ENCODE assay signal across 8 mouse cellular contexts in the genomic region with DNA sequence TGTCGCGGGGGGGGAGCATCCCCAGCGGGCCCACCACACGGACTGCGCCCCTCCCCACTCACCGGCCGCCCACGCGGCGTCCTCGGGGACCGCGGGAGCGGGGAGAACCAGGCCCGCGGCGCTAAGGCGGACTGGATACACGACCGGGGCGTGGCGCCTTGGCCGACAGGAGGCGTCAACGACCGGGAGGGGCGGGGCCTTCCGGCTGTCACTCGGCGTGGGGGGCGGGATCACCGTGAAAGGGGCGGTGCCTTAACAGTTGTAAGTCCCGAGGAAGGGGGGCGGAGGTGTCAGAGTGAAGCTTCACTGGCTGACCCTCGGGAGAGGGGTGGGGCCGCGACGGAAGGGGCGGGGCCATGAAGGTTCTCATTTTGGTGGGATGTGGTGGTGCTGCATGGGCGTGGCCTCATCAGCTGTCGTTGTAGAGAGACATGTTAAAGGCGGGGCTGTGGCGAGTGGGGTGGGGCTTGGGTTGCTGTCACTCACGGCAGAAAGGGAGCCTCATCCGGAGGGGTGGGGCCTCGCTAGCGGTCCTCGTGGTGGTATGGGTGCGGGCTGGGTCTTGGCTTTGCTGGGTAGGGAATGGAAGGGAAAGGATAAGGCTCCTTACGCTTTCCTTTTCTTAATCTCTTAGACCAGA. TPM values are rescaled to one million over a fixed set of nuclear protein-coding genes. Genes with fewer than 3 reads are reported as not detected.
DNase-seq lines count a peak whose midpoint lies in the region; ATAC-seq lines count a peak whose summit lies in the region.

A gene (minus strand): TSS at position 182 of the 640 bp plus-strand sequence.

- peak within 1 kb of the TSS; percentile 69 for H3K4me3 ChIP-seq in hindbrain, embryonic 14.5 days (replicated peaks; ENCODE audit: low read length)

- no peaks in the 10 kb centered on the region for H3K36me3 ChIP-seq in hindbrain, embryonic 14.5 days (replicated peaks; ENCODE audit: control insufficient read depth, insufficient read depth)

- WGBS in hindbrain, embryonic 14.5 days = under 1% methylated on average over 49 of the region's 51 CpGs

- DNase-seq in R1 (ENCODE audit: low read depth, low spot score) = peak; percentile 99
- peak; percentile 93 to 98 for DNase-seq in cerebellum, postnatal 25 days
- DNase-seq in frontal cortex, postnatal 25 days (ENCODE audit: low spot score in 2 of 2) = peak; percentile 84 to 90
- peak; percentile 96 for DNase-seq in hindbrain, embryonic 14.5 days (ENCODE audit: low spot score)
- peak; percentile 93 to 94 for DNase-seq in layer of hippocampus, postnatal 36 days
- peak; percentile 100 for DNase-seq in lung, postnatal 36 days
- peak; percentile 99 for DNase-seq in retina, postnatal 1 day
- DNase-seq in urinary bladder, adult 18-20 months (ENCODE audit: low spot score in 2 of 2) = peak; percentile 90 to 96

- peak within 1 kb of the TSS; percentile 61 for H3K4me2 ChIP-seq in hindbrain, embryonic 14.5 days (replicated peaks)

- peak within 1 kb of the TSS; percentile 82 for H3K27ac ChIP-seq in hindbrain, embryonic 14.5 days

- no peaks in the 10 kb centered on the region for H3K9me3 ChIP-seq in hindbrain, embryonic 14.5 days (ENCODE audit: control insufficient read depth, low read length)

- H3K9ac ChIP-seq in hindbrain, embryonic 14.5 days = peak within 1 kb of the TSS; percentile 80

- H3K4me1 ChIP-seq in hindbrain, embryonic 14.5 days (replicated peaks; ENCODE audit: control insufficient read depth, insufficient read depth, low read length) = peaks cover 12% of the 10 kb centered on the region

- H3K27me3 ChIP-seq in hindbrain, embryonic 14.5 days (ENCODE audit: control insufficient read depth, insufficient read depth, low read length) = no peaks in the 10 kb centered on the region

- ATAC-seq in hindbrain, embryonic 14.5 days (ENCODE audit: low FRiP score) = peak; percentile 96

RNA-seq across cellular contexts. Expression of the gene that starts here (rescaled TPM):
- 43.6 and 44.6 TPM in 2 replicates for polyA plus RNA-seq in hindbrain, embryonic 14.5 days (2014; fragmentation: Nextera tagmentation; extraction: Ambion mirVana)
- 10 to 100 TPM; 20.4 to 20.8 TPM for total RNA-seq in layer of hippocampus, postnatal 36 days (2021)

Comparison
In these comparisons a context has a peak if more than half of its experiments do, and no peak if none do; other contexts are left out.
1. Peak in every context shown above with its lines: DNase-seq, ATAC-seq, H3K4me3 ChIP-seq and H3K27ac ChIP-seq.